Mouse (Mus musculus): ENCODE results near the gene Rnls. TPM values are rescaled to one million over a fixed set of nuclear protein-coding genes. Genes with fewer than 3 reads are reported as not detected.

Gene Rnls
- total RNA-seq (2023), result 1.1 TPM

DNA sequence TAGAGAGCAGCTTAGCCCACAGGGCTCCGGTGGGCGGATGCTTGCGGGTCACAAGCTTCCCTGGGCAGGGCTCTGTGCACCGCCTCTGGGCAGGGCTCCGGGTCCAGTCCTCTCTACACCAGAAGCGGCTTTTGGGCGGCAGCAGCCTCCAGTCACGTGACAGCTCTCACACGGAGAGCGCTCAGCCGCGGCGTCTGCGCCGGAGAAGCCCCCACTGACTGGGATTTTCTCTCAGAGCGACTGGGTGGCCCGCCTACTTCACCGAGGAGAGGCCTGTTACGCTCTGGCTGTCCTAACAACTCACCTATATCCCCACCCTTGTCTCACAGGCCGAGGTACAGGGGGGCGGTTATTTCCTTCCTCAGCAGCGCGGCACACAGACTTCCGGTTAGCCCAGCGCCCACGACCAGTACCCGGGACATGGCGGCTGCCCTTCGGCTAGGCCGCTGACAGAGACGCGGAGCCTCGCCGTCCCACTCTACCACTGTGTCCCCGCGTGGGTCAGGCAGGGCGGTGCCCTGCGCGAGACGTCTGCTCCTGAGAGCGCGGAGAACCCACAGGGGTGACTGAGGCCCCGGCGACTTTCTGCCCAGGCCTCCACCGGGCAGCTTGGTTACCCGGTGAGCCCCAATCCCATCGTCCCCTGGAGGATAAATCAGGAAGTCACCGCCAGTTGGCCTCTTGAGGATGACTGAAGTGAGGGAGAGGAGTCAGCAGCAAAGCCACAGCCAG is at the start of gene Rnls:
TSS of gene Rnls (minus strand) at position 645 of the 732 bp plus-strand sequence.

Other genes with a start within 250 kb of the Rnls start
- not detected for gene Lipo4, start 125.5 kb upstream of the Rnls start, total RNA-seq (2023)
- gene Gm8978, start 233.0 kb upstream of the Rnls start, total RNA-seq (2023), result not detected